Mouse (Mus musculus): ENCODE data around the gene Arsa.

DNA sequence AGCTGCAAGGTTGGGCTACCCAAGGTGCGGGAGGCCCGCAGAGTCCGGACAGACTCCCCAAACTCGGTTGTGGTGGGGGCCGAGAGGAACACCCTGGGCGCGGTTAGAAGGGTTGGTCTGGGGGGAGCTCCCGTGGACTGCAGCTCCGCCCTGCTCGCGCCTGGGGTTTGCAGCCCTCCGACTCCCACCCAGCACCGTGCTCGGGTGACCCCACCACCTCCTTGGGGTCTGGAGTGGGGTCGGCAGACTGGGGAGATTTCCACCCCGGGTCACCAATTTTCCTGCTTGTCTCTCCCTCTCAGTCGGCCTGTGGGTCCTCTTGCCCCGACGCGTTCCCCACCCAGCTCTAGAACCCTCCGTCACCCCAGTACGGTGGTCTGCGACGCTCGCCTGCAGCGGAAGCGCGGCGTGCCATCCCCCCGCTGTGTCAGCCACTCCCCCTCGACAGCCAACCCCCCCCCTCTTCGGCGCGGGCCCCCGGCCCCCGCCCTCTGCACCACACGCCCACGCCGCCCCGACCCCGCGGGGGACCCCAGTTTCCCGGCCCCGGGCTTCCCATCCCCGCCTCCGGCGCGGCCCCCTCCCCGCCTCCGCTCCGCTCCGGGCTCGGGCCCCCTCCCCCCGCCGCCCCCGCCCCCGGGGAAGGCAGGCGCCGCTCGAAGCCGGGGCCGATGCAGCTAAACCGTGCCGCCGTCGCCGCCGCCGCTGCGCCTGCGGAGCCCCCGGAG, 21.9 kb upstream of the Arsa start, which contains the start of gene Shank3:
- TF ChIP-seq CTCF (IDR thresholded peaks at IDR 0.05; ENCODE audit: borderline replicate concordance, control insufficient read depth, extremely low read depth, insufficient read depth, low read length, poor library complexity) (no peak), POLR2A (IDR thresholded peaks at IDR 0.05; ENCODE audit: control insufficient read depth, extremely low read depth, insufficient read depth, low read length, poor library complexity) (no peak)

All from thymus, adult 2 months (tissue).